Mouse (Mus musculus): ENCODE measurements around the gene Slc22a23.

Slc22a23 gene

GRCm38 (mm10) chr13:34342286-34342890 lies 2.6 kb downstream of the Slc22a23 start:
- no peak for DNase-seq

DNA sequence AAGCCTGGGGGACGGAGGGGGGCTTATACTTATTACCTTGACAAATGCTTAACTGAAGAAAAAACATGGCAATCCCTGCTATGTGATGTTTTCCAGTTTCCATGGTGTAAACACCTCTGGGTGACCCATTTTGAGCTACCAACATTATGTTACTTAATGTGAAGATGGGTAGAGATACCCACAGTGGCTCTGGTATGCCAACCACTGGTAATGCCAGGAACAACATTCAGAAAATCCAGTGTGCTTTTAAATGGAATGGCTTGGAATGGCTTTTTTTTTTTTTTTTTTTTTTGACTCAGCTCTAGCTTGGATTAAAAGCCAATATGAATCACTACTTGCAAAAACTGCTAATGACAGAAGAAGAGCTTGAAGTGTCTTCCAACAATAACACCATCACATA lies 8.1 kb downstream of the Slc22a23 start:
- no peak for DNase-seq

DNA sequence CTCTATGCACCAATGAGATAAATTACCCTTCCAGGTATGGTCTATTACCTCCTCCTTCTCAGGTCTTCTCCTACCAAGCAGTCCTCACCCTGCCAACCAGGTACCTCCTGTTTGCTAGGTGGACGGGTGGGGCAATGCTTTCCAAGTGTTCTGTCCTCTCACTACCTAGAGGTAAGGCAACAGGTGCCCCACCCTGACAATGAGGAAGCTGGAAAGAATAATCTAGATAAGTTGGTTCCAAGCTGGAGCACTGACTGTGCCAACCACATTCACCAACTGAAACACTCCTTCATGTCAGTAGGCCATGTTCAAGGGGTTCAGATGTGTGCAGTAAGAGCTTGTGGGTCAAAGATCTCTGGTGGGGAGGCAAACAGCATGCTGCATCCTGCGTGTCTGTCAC lies 10.1 kb downstream of the Slc22a23 start:
- DNase-seq, result no peak

DNA sequence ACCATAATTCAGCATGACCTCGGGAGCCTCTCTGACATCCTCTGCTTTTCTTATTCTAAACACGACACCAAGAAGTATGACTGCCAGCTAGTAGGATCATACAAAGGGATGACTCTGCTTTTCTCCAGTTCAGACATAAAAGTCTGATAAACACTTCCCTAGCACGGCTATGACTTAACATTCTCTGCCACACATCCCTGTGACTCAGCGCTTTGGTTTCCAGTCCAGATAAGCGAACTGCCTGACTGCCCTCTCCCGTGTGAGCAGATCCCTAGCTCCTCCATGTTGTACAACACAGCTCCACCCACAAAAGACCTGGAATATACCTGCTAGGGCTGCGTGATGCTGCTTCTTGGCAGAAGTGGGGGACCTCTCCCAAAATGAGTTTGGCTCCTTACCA lies 12.2 kb downstream of the Slc22a23 start:
- DNase-seq, result no peak

DNA sequence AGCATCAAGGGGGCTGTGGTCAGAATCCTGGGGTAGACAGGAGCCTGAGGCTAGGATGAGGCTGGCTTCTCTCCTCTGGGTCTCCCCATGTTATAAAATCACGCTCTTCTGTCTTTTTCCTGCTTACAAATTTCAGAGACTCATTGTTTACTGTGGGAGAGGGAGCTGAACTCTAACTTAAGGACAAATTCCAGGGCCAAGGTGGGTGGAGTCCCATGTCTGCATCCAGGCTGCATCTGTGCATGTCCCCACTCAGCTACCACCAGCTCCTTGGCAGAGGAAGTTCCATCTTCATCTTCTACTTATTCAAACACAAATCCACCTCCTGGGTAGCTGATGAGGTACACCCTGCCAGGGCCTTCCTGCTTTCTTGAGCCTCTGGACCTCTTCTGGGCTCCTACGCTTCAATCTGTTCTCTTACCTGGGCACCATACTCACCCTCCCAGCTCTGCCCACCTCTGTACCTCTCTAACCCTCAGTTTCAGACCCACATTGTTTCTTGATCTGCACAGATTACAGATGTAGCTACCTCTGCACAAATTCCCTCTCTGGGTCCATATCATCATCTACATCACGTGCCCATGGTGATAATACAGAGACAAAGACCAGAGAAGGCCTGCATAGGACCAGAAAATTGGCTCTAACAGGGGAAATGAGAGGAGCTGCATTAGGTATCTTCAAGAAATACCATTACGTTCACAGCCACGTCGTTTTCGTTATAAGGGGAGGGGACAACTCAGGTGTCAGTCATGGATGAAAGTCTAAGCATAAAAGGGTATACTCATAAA lies 13.4 kb downstream of the Slc22a23 start:
- no peak for DNase-seq

- DNase-seq, result no peak
Measured at GRCm38 (mm10) chr13:34329589-34329988, 15.4 kb downstream of the Slc22a23 start.

- no peak for DNase-seq
Measured at GRCm38 (mm10) chr13:34326992-34327391, 18.0 kb downstream of the Slc22a23 start.

DNA sequence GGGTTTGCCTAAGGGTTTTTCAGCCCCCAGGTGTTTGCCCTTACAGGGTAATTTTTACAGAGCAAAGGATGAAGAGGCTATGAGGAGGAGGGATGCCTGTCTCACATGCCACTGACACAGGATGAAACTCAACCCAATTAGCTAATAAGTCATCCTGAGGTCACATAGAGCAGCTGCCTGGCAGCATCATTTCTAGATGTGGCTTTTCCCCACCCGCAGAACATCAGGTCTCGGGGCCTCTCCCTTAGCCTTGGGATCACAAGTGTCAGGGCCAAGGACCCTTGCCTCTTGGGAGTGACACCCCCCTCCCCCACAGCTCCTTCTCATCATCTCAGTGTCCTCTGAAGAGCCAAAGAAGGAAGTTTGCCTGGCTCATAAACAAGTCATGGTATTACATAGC lies 21.6 kb downstream of the Slc22a23 start:
- DNase-seq, result no peak

DNA sequence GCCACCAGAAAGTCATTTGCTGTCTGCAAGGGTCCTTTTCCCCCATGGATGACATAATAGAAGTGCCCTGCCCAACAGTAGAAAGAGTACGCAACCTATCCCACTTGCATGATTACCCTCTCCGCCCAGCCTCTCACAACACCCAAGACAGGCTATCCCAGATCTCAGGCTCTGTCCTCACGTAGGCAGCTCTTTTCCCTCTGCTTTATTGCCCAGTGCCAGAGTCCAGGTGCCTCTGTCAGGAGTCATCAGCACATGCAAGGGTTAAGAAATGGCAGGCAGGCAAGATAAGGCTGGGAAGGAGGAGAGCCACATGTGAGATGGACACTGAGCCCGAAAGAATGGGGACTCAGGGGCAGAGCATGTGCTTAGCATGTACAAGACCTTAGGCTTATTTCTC lies 24.5 kb downstream of the Slc22a23 start:
- no peak for DNase-seq

- DNase-seq, result peak; percentile 84
Measured at GRCm38 (mm10) chr13:34317051-34317450, 27.9 kb downstream of the Slc22a23 start.

DNA sequence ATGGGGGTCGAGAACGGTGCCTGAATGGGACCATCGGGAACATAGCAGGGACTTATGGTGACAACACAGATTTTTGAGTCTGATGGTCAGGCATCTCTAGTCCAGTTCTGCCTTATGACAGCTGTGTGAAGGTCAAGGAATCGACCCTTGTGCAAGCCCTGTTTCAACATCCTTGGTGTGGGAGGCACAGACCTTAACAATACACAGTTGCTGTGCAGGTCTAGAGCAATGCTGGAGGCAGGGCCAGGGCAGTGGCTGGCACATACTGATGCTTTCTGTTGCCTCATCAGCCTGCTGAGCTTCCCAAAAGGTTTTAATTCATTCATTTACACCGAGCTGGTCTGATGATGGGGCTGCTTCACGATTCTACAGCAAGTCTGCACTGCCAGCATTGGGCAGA lies 28.5 kb downstream of the Slc22a23 start:
- DNase-seq, result no peak

DNA sequence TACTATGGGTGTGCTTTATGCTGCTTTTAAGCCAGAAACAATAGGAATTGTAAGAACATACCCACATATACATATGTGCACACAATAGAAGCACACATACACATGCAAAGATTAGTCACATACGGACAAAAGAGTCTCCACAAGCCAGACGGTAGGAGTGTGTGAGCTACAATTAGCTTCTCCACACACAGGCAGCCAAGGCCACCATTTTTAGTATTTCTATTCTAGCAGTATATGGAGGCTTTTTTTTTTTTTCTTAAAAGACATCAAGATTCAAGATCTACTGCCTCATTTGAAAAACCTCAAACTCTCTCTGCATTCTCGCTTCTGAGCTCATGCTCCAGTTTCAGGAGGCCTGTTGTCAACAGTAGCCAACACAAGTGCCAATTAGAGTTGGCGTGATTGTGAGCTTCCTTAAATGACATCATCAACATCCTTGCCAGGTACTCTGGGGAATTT lies 31.9 kb downstream of the Slc22a23 start:
- no peak for DNase-seq

GRCm38 (mm10) chr13:34312346-34313002 lies 32.5 kb downstream of the Slc22a23 start:
- DNase-seq, result no peak

DNA sequence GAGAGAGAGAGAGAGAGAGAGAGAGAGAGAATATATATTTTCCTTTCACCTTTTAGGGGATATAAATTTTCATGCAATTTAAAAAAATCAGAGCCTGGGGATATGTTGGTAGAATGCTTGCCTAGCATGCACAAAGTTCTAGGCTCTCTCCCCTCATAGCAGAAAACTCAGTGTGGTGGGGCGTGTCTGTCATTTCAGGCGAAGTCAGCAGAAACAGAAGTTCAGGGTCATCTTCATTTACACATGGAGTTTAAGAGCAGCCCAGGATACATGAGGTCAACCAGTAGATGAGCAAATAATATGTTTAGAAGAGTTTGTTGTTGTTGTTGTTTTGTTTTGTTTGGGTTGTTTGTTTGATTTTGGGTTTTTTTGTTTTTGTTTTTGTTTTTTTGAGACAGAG lies 33.4 kb downstream of the Slc22a23 start:
- no peak for DNase-seq

DNA sequence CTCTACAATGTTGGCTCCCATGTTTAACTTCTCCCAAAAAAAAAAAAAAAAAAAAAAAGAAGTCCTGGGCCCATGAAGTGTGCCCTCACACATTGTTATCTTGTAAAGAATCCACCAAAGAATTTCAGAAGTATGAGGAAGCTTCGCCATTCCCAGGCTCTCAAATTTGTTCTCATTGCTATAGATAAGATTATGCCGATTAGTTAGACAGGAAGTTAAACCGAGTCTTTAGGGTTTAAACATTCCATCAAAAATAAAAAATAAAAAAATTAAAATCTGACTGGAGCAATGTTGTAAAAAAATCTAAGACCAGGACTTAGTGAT lies 36.4 kb downstream of the Slc22a23 start:
- DNase-seq, result no peak

DNA sequence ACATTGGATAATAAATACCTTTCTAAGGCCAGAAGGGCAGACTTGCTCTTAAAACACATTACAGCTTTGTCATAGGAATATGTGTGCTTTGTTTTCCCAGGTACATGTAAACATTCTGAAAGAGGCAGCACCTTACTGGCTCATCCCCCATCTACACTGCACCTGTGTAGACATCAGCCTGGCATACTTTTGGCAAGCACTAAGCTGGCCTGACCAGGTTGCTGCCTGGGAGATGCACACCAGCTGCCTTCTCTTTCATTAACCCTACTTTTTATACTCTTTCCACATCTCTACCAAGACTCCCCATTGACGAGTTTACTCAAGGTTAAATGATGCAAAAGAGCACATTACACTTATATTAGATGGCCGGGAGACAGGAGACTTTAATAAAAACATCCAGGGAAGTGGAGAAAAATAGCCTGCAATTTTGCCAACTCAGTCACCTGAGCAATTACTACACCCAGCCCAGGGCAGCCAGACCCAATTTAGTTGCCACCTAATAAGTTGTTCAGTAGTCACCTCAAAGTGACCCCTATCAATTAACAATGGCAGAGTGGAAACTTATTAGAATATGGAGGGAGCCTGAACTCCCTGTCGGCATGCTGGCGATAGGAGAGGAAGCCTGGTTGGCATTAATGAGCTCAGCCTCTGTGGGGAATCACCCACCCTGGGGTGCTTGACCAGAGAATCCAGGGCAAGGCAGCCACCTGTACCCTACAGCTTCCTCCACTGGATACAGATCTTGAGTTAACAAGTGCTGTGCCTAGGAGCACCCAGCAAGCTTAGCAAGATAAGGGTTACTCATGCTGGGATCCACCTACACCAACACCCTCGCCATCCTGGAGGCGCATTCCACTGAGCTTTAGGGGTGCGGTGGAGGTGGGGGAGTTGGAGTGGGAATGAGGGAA lies 37.0 kb downstream of the Slc22a23 start:
- peak; percentile 52 for DNase-seq

DNA sequence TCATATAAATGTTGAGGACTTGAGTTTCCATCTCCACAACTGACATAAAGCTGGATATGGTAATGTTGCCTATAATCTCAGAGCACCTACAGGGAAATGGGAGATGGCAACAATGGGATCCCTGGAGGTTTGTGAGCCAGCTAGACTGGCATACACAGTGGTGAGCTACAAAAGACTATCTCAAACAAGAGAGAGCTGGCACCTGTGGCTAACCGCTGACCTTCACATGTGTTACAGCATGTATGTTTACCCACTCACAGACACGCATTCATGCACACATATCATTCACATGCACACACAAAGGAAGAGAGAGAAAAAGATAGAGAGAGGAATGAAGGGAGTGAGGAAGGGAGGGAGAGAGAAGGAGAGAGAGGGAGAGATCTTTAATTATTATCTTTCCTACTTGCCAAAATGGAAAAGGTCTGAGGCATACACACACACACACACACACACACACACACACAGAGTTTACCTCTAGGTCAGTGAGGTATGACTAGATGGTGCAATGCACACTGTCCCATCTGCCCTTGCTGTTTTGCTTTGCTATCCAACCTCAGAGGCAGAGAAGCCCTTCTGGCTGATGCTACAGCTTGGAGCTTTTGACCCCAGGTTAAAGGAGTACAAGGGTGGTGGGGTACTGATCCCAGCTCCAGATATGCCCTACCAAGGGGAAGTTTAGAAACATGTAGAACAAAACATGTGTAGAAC lies 38.9 kb downstream of the Slc22a23 start:
- DNase-seq, result no peak

DNA sequence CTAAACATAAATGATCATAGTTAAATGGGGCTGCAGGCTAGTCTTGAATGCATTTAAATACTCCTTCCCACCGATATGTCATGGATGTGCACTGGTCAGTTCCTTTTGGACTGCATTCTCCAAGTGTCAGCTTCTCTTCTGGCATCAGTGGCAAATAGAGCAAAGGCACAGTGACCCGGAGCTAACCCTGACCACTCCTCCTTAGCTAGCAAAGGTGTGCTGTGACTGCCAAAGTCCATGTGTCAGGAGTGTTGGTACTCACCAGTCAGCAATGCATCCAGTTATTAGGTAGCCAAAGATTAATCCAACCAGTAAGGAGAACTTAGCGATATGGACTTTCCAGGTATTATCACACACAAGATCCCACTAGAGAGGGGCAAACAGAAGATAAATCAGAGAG lies 40.1 kb downstream of the Slc22a23 start:
- peak; percentile 87 for DNase-seq

- DNase-seq, result no peak
Measured at GRCm38 (mm10) chr13:34303386-34304016, 41.5 kb downstream of the Slc22a23 start.

DNA sequence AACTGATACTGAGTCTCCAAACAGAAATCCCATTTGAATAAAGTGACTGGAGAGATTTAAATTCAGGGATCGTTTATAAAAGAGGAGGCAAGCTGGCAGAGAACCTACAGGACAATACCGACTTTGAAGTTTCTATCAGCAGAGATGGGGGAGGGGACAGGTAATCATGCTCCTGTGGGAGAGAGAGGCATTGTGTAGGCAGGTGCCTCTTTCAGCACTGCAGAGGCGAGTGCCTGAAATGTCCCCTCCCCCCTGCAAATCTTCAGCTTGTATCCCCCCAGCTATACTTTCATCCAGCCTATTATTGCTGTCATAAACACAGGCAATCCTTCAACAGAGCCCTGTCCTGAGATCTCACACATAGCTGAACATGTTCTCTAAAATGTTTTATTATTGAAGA lies 43.4 kb downstream of the Slc22a23 start:
- no peak for DNase-seq

GRCm38 (mm10) chr13:34299351-34300333 lies 45.3 kb downstream of the Slc22a23 start:
- no peak for DNase-seq

All from kidney, adult 11 months (tissue).